Mouse (Mus musculus) 3134 (cell line): ENCODE data around the gene Snx21.

Experiments used
- DNase-seq: peaks from one replicate; pipeline ENCODE4 v3.0.0-alpha.2; 2011; ENCODE audit warnings: low spot score; ENCODE audit not compliant: insufficient read length; ENCODE audit errors: extremely low read depth

The Snx21 gene

DNA sequence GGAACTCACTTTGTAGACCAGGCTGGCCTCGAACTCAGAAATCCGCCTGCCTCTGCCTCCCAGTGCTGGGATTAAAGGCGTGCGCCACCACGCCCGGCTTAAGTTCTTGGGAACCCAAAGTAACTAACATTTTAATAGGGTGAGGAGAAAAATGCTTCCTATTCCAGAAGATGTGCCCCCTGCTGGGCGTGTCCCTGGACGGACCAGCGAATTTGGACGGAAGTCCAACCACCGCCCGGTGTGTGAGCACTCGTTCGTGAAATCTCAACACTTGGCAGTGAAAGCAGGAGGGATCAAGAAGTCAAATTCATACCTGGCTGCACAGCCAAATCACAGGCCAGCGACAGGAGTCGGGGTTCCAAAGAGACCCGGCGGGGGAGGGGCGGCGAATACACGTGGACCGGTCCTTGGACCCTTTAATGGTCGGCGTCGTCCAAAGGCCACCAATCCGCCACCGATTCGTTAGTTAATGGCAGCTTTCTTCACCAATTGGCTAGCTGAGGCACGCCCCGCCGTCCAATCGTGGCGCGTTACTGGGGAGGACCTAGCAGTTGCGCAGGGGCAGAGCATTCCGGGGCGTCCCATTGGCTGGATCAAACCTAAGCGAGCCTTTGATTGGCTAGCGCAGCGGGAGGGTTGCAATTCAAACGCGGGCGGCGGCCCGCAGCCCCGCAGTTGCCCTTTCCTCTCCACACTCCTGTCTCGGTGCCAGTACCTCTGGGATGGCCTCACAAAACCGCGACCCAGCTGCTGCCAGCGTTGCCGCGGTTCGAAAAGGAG is 16.2 kb upstream of the Snx21 start, which contains the start of gene Ube2c:
TSS of gene Ube2c (plus strand) at position 641 of the 780 bp plus-strand sequence.
- DNase-seq: peak; percentile 98

DNA sequence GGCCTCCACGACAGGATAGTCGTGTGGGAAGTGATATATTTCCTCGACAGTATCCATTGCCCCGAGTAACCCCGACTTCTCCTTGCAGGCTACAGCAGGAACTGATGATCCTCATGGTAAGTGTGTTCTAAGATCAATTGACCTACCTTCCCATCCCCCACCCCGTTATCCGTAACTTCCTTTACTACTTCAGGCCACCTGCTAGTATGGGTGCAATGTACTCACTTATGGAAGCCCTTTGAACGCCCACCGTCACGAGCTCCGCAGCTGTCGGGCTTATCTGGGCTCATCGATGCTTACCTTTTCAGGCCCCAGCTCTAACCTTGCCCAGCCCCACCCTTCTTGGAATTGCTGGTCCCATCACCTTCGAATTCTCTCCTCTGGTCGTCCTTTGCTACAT is 15.3 kb upstream of the Snx21 start:
- DNase-seq: no peak

DNA sequence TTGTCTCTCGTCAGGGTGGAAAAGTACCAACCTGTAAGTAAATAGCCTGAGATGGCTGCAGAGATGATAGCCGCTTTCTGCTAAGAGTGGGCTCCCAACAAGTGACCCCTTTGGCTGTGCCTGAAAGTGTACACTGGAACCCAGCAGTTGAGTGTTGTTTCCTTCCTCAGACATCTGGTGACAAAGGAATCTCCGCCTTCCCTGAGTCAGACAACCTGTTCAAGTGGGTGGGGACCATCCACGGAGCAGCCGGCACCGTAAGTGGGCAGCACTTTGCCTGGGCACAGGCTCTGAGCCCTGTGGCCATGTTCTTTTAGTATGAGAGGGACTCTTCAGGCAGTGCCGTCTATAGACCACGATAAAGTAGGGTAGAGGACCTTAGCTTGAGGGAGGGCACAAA is 14.5 kb upstream of the Snx21 start:
- no peak for DNase-seq

DNA sequence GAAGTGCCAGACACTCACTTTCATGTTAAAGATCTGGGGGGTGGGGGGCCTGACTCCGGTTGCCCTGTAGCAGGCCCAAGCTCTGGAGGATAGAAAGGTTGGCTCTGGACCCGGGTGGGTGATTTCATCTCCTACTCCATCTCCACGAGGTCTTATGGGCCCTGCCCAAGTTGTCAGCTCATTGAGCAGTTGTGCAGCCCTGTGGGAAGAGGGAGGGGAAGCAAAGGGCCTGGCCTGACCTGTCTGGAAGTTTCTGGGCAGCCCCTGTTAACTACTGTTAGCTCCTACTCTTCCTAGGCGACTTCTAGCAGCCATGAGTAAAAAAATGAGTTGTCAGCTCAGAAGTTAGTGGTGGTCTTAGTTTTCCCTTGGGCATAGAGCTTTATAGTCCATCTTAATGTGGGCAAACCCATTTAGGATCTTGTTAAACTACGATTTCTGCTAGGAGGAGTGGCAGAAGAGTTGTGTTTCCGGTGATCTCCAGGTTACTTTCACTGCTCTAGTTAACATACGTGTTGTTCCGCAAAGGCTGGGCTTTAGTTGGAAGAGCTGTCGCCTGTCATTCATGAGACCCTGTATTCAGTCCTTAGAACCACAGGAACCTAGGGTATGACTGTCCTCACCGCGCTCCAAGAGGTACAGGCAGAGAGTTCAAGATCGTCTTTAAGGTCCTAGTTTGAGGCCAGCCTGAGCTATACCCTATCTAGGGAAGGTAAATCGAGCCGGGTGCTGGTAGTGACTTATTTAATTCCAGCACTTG is 12.2 kb upstream of the Snx21 start:
- no peak for DNase-seq

DNA sequence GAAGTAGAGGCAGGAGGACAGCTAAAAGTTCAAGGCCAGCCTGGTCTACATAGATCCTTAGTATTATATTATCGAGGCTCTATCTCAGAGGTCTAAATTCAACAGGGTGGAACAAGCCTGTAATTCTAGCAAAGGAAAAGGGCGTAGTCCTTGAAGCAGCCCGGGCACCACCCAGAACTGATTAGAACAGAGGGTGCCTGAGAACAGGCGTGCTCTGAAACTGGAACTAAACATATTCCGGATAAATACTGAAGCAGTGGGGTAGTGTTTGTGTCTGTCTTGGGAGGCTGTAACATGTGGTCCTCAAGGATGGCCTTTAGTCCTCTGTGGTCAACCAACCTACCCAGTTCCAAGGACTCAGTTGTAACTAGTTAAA is 11.6 kb upstream of the Snx21 start:
- DNase-seq: no peak

DNA sequence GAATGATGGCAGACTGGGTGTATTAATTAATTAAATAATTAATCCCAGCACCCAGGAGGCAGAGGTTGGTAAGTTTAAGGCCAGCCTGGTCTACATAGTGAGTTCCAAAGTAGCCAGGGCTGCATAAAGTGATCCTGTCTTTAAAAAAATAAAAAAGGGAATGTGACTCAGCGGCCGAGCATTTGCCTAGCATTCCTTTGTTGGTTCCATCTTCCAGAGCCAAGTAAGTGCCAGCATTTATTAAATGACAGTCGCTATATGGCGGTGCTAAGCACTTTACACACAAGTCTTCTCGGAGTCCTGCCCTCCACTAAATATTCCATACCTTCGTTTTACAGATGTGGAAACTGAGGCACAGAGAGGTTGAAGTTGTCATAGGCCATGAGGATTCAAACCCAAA is 9.5 kb upstream of the Snx21 start:
- DNase-seq: peak; percentile 50

DNA sequence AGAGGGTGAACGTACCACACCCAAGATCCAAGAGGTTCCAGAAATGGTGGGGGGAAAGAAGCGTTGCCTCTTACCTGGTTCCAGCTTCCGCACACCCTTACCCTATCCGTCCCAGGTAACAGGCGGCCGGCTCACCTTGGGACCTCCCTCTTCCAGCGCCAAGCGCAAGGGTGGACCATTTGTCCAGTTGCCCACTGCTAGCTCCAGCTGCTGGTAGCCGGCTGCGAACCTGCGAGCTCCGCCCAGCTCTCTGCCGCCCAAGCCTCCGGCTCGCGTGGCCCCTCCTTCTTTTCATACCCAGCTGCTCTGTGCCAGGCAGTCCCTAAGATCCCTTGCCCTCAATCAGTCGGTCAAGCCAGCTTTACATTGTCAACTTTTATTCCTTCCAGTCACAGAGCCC is 8.8 kb upstream of the Snx21 start:
- no peak for DNase-seq

DNA sequence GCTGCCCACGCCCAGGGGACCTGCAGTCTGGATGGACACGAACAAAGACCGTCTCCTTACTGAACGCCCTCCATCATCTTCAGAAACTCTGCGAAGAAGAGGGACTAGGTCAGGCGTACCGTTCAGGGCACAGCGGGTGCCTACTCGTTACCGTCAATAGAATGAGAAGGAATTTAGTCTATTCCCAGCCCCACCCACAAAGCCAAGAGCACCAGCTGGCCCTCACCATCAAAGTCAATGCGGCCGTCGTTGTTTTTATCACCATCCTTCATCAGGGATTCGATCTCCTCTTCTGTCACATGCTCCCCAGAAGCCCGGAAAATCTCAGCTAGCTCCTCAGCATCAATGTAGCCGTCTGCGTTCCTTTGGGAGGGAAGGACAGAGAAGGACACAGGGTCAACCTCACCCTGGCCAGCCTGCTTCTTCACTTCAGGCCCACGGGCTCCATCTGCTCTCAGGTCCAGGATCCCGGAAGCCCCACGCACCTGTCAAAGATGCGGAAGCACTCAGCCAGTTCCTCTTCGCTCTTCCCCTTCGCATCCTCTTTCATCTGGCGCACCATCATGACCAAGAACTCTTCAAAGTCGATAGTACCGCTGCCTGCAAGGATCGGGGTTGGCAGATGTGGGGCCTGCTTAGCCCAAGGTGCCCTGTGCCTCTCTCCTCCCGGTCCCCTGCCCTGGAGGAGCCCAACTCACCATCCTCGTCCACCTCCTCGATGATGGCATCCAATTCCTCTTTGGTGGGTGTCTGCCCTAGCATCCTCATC is 8.2 kb upstream of the Snx21 start:
- no peak for DNase-seq

DNA sequence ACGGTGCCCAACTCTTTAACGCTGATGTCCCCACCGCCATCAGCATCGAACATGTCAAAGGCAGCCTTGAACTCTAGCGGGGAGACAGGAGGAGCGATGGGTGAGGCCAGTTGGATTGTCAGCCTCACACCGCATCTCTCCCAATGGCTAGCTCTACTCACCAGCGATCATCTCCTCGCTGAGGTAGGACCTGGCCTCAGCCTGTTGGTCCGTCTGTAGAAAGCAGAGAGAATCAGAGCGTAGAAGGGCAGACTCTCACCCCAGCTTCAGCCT is 7.7 kb upstream of the Snx21 start:
- DNase-seq: no peak

DNA sequence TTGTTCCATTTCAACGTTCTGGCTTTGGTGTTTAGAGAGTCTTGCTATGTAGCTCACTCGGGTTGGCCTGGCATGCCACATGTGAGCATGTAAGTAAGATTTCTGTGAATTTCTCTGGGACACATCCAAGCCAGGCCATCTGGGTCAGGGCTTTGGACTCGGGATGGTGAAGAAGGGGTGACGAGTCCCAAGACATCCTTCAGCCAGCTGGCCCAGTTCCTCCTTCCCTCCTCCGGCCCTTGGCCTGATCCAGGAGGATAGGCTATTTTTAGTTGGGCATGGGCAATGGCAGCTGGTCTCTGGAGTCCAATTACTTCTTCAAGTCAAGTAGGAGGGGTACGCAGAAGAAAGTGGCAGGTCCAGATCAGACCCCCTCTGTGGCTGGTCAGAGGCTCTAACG is 6.8 kb upstream of the Snx21 start:
- DNase-seq: no peak

DNA sequence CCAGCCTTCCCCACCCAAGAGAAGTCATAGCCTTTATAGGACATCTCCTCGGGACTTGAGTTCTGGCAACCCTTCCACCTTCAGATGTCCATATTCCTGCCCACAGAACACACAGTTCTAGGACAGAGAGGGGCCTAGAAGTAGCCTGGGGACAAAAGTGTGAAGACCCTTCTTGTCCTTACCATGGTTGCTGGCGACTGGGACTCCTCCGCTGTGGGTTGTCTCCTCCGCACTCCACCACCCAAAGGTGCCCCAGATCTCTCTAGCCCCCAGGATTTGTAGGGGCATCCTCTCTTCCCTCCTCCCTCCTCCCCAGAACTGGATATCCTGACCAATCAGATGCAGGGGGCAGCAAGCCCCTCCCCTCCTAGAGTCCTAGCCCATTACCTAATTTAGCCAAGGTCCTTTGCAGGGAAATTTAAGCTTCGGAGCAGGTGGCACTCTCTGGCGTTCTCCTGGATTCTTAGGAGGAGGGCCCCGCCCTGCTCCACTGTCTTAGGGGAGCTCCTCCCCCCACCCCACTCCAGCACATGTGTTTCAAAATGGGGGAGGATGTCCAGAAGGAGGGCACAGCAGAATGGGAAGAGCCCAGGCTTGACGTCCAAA is 6.0 kb upstream of the Snx21 start, which contains the start of gene Tnnc2:
TSS of gene Tnnc2 (minus strand) at position 487 of the 606 bp plus-strand sequence.
- no peak for DNase-seq

DNA sequence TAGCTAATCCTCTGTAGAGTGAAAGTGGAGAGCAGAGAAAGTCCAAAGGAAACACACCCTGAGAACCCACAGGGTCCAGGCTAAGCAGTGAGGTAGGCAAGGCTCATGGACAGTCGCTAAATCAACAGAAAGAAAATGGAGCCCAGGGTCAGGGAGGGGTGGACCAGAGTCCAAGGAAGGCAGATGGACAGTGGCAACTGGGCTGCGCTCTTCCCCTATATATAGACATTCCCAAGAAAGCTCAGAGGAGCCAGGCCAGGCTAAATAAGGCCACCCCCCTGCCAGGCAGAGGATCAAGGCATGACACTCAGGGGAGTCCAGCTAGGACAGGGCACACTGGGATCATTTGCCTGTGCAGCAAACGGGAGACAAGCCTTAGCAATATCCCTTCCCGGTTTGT is 3.7 kb upstream of the Snx21 start:
- DNase-seq: no peak

DNA sequence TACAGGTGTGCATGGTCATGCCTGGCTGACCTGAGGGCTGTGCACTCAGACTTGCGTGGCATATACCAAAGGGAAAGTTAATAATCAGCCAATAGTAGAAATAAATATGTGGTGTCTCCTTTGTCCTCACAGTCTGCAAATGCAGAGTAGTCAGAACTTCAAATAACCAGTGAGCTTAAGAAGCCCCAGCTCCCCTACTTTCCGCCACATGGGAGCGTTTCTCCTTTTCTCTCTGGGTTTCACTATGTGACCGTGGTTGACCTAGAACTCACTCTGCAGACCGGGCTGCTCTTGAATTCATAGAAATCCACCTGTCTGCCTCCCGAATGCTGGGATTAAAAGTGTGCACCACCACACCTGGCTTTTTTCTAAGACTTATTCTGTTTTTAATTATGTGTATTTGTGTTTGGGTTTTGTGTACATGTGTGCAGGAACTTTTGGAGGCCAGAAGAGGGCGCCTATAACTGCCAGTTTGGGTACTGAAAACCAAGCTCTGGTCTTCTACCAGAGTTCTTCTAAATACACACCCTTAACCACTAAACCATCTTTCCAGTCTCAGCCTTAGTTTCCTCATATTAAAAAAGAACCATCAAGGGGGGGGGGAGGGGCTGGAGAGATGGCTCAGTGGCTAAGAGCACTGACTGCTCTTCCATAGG is 1.6 kb upstream of the Snx21 start:
- no peak for DNase-seq

DNA sequence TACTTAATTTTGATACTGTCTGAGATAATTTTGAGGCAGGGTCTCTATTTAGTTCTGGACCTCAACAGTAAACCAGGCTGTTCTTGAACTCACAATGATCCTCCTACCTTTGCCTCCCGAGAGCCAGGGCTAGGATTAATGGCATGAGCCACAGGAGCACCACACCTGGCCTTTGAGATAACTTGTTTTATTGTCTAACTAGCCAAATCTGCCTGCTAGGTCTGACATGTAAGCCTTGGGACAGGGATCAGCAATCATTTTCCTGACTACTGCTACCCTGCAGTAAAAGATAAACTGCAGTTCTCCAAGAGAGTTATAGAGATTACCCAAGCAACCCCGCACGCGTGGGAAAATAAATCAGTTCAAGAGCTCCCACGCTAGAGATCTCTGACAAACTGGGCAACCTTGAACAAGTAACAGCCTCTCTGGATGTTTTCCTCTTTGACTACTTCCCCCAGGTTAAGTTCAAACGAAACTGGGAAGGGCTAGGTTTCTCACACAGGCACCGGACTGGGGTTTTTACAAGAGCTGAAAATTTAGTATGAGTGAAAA is 678 bp upstream of the Snx21 start:
- DNase-seq: no peak

DNA sequence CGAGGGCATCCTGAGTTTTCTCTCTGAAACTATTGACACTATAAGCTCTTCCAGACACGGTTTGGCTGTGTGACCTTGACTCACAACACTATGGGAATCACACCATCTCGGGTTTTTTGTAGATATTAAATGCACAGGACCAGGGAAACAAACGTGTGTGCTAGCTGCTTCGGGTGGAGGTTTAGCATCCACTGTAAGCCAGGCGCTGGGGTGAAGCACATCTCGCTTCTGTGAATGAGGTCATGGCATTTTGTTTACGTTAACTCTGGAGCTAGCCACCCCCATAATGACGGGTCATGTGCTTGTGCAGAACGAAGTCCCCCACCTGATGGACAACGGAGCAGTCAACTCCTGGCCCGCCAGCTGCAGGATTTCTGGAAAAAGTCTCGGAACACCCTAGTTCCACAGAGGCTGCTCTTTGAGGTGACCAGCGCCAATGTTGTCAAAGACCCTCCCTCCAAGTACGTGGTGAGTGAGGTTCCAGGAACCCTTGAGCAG is 814 bp downstream of the Snx21 start:
- no peak for DNase-seq

DNA sequence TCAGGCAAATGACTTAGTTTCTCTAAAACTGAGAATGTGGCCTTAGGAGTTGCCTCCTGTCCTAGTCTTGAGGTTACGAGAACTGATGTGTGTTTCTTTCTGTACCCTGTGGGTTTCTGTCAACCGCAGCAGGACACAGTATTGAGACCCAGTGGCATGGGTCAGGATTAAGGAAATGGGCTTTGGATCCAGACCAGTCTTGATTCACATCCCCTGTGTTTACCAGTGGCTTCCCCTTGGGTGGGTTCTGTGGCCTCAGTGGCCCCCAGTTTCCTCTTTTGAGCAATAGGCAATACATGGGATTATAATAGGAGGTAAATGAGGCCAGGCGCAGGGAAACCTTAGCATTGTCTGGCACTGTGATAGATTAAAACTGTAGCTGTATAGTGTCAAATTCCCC is 1.4 kb downstream of the Snx21 start:
- no peak for DNase-seq

DNA sequence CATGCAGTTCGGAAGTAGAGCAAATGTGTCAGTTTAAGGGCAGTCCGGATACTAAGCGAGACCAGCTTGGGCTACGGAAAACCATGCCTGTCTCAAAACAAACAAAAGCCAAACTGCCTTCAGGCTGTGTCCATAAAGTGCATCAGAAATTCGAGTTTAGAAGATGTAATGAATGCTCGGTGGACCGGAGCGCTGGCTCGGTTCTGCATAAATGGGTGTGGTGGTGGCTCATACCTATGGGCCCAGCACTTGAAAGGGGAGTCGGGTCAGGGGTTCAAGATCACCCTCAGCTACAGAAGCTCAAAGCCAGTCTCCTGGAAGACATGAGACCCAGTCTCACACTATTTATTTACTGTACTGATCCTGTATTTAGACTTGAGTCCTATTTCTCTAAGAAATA is 2.2 kb downstream of the Snx21 start:
- DNase-seq: no peak

DNA sequence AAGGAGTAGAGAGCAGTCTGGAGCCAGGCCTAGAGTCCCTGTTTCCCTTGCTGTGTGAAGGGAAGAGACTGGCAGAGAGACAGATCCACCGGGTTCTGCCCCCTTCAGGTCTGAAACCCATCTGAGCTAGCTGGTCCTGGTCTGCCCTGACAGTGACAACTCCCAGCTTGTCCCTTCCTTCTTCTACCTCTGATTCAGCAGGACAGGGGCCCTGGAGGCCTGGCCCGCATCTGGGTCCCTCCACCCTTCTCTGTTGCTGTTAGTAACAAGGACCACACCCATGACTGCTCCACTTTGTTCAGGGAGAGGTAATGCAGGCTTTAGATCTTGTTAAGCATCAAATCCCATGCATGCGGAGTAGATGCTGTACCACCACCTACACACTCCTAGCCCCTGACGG is 2.8 kb downstream of the Snx21 start:
- DNase-seq: no peak

DNA sequence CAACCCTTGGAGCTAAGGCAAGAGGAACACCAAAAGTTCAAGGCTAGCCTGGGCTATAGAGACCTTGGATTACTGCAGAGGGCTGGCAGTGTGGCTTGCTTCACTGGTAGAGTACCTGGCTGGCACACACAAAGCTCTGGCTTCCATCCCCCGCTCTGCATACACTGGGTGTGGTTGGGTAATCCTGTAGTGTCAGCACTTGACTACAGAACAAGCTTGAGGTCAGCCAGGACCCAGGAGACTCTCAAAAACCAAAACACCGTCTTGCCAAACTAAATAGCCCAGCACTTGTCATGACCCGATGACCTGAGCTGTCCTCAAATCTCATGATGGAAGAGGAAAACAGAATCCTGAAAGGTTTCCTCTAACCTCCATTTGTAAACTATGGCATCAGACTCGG is 4.8 kb downstream of the Snx21 start:
- no peak for DNase-seq

DNA sequence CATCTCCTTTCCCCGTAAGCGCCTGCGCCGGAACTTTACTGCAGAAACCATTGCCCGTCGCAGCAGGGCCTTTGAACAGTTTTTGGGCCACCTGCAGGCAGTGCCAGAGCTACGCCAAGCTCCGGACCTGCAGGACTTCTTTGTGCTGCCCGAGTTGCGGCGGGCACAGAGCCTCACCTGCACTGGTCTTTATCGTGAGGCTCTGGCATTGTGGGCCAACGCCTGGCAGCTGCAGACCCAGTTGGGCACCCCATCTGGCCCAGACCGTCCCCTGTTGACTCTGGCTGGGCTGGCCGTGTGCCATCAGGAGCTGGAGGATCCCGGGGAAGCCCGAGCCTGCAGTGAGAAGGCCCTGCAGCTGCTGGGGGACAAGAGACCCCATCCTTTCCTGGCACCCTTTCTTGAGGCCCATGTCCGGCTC is 6.2 kb downstream of the Snx21 start:
- no peak for DNase-seq
